Mouse (Mus musculus) T-helper 1 cell (primary cell): ENCODE measurements at regions not wholly inside any gene's neighbourhood (a gene's known extent, or its start where the extent isn't known, plus 50 kb on each side); places are given as distances from the start of the nearest gene placed in this dataset.

Source experiments
- in situ Hi-C: fragments of 300-600 bp; cut with MboI, MseI; formaldehyde crosslinking; loops from one replicate; pipeline ENCODE4 v1.15.1; 2025; ENCODE audit warnings: high pct_unique_total_duplicates

DNA sequence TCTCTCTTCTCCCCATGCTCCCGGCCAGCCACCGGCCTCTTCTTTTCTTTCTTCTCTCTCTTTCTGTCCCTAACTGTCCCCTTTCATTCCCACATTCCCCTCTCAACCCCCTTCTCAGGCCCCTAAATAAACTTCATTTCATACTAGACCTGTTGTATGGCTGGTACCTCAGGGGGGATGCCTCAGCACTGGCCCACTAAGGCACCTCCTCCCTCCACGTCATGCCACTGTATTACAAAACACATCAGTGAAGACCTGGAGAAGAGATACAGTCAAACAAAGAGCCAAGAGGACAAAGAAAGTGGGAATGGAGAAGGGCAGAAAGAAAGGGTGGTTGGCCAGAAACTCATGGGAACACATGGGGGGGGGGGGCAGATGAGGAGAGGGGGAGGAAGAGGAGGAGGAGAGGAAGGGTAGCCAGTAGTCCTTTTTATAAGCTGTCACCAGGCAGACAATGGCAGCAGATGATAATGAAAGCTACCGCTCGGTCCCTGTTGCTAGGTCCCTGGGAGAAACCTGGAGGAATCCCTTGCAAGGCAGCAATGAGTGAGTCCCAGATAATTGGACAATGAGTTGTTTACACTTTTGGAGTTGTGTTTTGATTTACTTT lies 224.5 kb upstream of the Pfn2 start:
- in situ Hi-C loops = no loop called here

- in situ Hi-C loops = no loop called here
Observed at GRCm38 (mm10) chr3:58089344-58090139, 241.7 kb upstream of the Pfn2 start.

DNA sequence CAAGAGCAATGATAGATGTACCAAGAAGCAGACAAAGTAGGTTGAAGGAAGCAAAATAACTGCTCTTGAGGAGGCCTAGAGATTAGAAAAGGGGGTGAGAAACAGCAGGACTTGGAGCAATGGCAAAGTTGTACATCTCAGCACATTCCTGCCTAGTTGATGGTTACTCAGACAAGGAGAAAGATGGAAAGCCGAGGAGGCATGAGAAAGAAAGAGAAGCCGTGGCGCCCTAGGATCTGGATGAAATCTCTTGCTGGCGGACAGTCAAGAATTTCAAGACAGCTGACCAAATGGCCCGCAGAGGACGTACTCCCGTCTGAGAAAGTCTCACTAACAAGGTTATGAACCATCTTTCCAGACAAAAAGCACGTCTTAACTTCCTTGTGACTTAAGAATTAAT lies 242.5 kb upstream of the Pfn2 start:
- in situ Hi-C loops = no loop called here

DNA sequence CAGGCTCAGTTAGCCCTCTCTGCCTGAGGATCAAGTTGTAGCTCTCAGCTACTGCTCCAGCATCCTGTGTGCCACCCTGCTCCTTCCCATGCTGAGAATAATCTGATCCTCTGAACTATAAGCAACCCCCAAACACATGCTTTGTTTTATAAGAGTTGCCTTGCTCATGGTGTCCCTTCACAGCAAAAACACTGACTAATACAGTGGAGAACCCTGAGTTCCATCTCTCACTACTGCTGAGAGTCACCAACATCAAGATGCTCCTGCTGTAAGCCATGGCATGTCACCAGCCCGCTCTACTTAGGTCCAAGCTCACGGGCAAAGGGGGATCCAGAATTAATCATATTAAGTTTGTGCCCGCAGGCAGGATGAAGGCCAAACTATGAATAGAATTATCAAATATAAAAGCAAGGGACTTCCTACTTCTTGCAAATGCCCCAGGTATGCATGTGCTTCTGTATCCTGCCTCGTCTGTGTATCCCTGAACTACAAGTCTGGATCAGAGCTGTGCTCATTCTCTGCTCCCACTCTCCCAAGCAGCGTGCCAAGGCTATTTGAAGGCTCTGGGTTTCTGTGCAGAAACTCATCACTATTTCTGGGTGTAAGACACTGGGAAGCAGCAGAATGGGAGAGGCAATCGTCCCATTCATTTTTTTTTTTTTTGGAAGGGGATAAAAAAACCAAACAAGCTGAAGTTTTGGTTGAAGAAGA lies 243.7 kb upstream of the Pfn2 start:
- in situ Hi-C loops = no loop called here

DNA sequence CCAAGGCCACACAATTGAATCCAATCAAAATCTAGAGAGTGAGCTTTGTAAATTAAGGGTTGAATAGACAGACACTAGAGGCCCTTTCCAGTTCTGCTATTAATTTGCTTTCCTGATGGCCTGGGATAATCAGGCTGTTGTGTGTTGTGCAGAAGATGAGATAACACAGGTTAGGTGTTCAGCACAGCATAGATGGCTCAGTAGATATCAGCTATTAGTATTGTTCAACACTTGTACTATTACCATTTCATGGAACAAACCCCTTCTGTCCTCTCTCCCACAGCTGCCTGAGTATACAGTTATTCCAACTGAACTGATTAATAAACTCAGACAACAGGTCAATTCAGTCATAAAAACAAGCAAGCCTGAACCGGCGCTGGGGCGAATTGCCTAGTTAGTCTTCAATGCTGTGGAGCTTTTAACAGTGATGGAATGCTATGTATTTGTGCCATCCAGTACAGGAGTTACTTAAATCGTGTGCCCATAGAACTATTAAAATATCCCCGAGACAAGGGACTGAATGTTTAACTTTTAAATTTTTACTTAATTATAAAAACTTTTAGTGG lies 263.1 kb upstream of the Pfn2 start:
- in situ Hi-C loops = no loop called here

DNA sequence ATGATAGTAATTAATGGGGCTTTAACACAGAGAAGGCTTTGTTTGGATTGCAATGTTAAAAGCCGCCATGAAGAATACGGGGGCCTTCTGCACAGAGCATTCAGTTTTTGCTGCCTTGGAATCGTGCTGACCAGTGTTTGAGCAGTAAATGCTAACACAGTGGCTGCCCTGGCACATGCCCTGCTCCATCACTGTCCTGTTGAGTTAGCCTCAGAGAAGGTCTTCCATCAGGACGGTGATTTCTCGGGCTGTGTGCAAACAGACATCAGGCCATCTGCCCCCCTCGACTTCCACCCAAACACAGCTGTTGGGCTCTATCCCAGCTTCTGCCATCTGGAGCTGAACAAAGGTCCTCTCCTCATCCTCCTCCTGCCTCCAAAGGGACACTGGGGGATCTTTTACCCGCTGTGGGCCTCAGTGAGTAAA lies 264.6 kb upstream of the Pfn2 start:
- in situ Hi-C loops = no loop called here

GRCm38 (mm10) chr3:58113941-58114340 lies 266.1 kb upstream of the Pfn2 start:
- in situ Hi-C loops = no loop called here

- in situ Hi-C loops = no loop called here
Observed at GRCm38 (mm10) chr3:58115511-58115910, 267.6 kb upstream of the Pfn2 start.

- in situ Hi-C loops = no loop called here
Observed at GRCm38 (mm10) chr3:58116848-58117247, 269.0 kb upstream of the Pfn2 start.

- in situ Hi-C loops = loop anchor here (5.0 to 10.0 kb wide), 2 partner anchors 283 to 455 kb away; no protein-coding TSS in a partner anchor
Observed at GRCm38 (mm10) chr3:58120051-58120450, 272.2 kb upstream of the Pfn2 start.

GRCm38 (mm10) chr3:58122456-58123359 lies 274.8 kb upstream of the Pfn2 start:
- in situ Hi-C loops = loop anchor here (5.0 to 10.0 kb wide), 2 partner anchors 285 to 458 kb away; no protein-coding TSS in a partner anchor

DNA sequence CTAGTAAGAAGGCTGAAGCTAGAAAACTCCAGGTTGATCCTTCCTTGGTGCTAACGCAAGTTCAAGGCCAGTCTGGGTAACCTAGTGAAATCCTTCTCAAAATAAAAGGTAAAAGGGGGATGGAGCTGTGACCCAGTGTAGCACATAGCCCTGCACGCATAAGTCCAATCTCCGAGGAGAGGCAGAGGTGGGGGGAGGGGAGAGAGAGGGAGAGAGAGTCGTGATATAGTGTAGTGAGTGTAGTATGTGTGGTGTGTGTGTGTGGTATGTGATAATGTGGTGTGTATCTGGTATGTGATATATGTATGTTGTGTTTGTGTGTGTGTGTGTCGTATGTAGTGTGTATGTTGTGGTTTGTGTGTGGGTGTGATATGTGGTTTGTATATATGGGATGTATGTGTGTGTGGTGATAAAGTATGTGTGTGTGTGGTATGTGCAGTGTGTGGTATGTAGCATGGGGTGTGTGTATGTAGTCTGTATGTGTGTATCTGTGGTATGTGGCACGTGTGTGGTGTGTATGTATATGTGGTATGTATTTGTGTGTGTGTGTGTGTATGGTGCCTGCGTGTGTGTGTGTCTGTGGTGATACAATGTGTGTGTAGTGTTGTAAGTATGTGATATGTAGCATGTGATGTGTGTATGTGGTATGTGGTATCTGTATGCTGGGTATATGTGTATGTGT lies 275.7 kb upstream of the Pfn2 start:
- in situ Hi-C loops = loop anchor here (5.0 to 10.0 kb wide), 2 partner anchors 286 to 459 kb away; no protein-coding TSS in a partner anchor

DNA sequence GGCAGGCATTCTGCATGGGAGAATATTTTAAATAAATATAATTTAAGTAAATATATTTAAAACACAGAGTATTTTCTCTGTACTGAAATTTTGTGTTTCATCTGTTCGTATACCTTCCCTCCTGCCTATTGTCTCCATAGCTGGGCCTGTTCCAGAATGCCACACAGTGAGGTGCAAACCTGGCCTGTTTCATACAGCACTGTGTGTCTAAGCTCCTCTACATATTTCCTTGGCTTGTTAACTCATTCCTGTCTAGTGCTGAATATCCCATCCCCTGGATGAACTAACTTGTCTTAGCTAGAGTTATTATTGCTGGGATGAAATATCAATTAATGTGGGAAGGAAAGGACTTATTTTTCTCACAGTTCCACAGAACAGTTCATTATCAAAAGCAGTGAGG lies 277.0 kb upstream of the Pfn2 start:
- in situ Hi-C loops = loop anchor here (5.0 to 10.0 kb wide), 2 partner anchors 288 to 460 kb away; no protein-coding TSS in a partner anchor

- in situ Hi-C loops = loop anchor here (10.0 kb wide), 1 partner anchor 462 kb away; no protein-coding TSS in a partner anchor
Observed at GRCm38 (mm10) chr3:58126996-58127395, 279.1 kb upstream of the Pfn2 start.

- in situ Hi-C loops = loop anchor here (10.0 kb wide), 1 partner anchor 463 kb away; no protein-coding TSS in a partner anchor
Observed at GRCm38 (mm10) chr3:58128059-58128458, 280.2 kb upstream of the Pfn2 start.

DNA sequence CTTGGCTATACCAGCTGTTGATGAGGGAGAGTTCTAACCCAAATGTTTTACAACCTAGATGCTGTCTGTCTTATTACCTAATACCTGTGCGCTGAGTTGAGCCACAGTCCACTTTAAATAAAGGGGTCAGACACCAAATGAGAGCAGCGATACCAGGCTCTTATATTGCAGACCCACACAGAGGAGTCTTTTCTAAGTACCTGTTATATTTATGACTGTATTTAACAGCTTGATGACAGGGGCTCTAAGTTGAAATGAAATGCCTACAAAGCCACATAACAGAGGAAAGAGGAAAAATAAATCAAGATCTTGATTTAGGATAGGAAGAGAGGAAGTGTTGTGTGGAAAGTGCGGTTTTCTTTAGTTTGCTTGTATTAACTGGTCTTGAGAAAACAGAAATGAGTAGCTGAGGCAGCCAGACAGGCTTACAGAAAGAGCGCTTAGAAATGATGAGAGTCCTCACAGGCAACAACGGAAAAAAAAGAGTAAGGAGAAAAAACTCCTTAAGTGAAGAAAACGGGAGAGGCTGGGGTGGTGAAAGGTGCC lies 281.6 kb upstream of the Pfn2 start:
- in situ Hi-C loops = loop anchor here (10.0 kb wide), 1 partner anchor 465 kb away; no protein-coding TSS in a partner anchor

GRCm38 (mm10) chr3:58135607-58136365 lies 278.7 kb upstream of the Tsc22d2 start:
- in situ Hi-C loops = no loop called here

GRCm38 (mm10) chr3:58138726-58139585 lies 275.6 kb upstream of the Tsc22d2 start:
- in situ Hi-C loops = no loop called here
